In the genomic region with DNA sequence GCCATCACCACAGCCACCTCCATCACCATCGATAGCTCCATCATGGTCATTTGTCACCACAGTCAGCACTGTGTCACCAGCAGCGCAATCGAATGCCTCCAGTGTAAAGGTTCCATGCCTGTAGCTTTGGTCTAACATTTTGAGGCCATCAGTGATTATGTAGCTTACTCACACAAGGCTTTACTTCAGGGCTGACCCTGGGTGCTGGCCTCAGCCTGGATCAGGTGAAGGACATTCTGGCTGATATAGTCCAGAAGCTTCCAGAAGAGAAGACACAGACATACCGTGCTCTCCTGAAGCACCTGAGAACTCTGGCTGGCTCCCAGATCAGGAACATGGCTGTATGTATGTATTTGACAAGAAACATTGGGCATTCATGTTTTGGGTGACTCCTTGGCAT, we compare ENCODE assay signal across 13 mouse cellular contexts. TPM values are rescaled to one million over a fixed set of nuclear protein-coding genes. Genes with fewer than 3 reads are reported as not detected.
"Had no signal": no experiment of that assay in that cellular context is flagged by ENCODE, and none has a peak within 500 bp of the region (broad histone marks: within the 10 kb centered on the region; RNA-seq: fewer than 3 reads in every experiment).

No protein-coding gene starts in this region.

- DNase-seq: retina, postnatal 1 day; right cerebral cortex, adult 18-20 months; right cerebral cortex, postnatal 14 days; right cerebral cortex, postnatal 25 days; right cerebral cortex, postnatal 4 days; spleen, adult 18-20 months; thymus, adult 18-20 months; thymus, adult 2 months; thymus, postnatal 14 days; thymus, postnatal 25 days; thymus, postnatal 36 days; thymus, postnatal 4 days had no signal

RNA-seq across cellular contexts. Expression of a gene that starts 54.1 kb away (rescaled TPM):
- total RNA-seq: neutrophil, adult 5-6 weeks had no signal
